Mouse (Mus musculus): ENCODE measurements around the gene Ttll1.
A peak's percentile ranks its signal among the peaks of the same experiment; 100 is the strongest.

The Ttll1 gene

DNA sequence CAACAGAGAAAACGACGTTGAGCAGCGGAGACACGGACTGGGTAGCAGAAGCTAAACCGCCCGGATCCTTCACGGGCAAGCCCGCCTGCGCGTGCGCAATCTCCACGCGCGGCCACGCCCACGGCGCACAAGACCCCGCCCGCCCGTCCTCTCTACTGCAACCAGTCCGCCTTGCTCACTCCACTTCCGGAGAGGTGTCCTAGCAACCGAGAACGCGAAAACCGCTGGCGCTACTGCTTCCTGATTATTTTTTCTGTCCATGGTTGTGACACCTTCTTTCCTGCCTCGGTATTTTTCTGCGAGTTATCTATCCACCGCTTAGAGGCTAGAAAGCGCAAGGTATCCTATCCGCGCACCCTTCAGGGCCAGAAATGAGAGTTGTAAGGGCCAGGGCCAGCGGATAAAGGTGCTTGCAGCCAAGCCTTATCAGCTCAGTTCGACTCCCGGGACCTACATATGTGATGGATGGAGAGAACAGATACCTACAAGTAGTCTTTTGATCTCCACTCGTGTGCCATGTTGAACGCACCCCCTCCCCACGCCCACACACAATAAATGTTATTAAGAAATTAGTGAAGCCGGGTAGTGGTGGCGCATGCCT is at the start of gene Ttll1:
Gene Ttll1, minus strand, starts transcription at position 89 of the 601 bp plus-strand sequence.
- peak; percentile 97 for DNase-seq (ENCODE audit: low read depth)

- peak; percentile 93 for DNase-seq (ENCODE audit: low read depth)
These were observed 44.7 kb upstream of the Ttll1 start for GRCm38 (mm10) chr15:83555161-83555974.

- DNase-seq (ENCODE audit: low read depth) = peak; percentile 39
These were observed 43.1 kb upstream of the Ttll1 start for GRCm38 (mm10) chr15:83553831-83554230.

DNA sequence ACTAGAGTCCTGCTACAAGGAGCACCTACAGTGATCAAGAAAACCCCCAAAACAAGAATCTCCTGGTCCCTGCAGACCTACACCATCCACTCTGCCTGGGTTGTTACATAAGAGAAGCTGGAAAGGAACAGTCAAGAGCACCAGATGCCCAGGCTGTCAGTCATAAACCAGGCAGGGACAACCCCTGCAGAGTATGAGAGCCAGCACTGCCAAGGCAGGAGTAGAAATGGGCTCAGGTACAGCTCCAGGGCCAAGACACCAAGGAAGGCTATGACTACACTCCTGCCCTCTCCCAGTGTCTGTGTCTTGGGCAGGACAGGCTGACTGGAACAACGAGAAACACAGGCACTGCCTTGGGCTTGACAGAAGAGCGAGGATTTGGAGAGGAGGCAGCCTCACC is 39.4 kb upstream of the Ttll1 start:
- no peak for DNase-seq (ENCODE audit: low read depth)

- no peak for DNase-seq (ENCODE audit: low read depth)
These were observed 36.5 kb upstream of the Ttll1 start for GRCm38 (mm10) chr15:83547144-83547543.

GRCm38 (mm10) chr15:83546029-83546428 is 35.3 kb upstream of the Ttll1 start:
- DNase-seq (ENCODE audit: low read depth) = no peak

DNA sequence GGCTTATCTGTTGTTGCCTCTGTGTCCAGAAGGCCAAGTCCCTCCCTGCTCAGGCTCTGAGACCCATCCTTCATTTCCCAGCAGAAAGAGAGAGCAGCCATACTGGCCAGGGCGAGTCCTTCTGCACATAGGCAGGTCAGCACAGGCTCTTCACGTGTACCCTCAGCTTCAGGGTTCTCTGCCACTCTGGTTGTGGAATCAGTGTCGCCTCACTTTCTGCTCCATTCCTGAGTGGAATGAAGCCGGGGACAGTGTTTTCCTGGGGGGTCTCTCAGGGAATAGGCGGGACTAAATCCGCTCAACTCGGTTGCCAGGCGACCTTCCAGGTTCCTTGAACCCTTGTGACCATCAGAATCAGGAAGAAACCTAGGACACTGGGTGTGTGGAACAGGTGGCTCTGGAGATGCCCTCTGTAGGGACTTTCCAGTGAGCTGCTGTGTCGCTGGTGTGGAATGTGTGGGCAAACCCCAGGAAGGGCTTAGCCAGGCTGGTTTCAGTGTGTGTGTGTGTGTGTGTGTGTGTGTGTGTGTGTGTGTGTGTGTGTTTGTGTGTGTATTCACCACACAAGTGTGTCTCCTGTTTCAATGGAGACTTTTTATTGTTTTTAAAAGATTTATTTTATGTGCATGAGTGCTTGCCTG is 31.1 kb upstream of the Ttll1 start:
- peak; percentile 64 for DNase-seq (ENCODE audit: low read depth)

- no peak for DNase-seq (ENCODE audit: low read depth)
These were observed 29.2 kb upstream of the Ttll1 start for GRCm38 (mm10) chr15:83539905-83540304.

- no peak for DNase-seq (ENCODE audit: low read depth)
These were observed 28.2 kb upstream of the Ttll1 start for GRCm38 (mm10) chr15:83538855-83539254.

DNA sequence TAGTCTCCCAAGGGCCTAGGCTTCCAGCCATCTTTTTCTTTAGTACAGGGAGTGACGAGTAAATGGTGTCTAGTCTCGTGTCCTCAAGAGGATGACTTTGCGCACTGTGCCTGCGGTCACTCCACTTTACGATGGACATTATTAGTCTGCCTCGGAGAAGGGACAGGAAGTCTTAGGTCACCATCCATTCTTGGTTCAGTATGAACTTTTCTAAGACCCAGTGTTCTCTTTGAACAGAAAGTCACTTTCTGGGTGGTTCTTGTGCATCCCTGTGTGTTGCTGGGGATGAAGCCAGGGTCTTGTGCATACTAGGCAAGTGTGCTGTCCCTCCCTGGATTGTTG is 25.2 kb upstream of the Ttll1 start:
- DNase-seq (ENCODE audit: low read depth) = no peak

- DNase-seq (ENCODE audit: low read depth) = no peak
These were observed 24.5 kb upstream of the Ttll1 start for GRCm38 (mm10) chr15:83534960-83535889.

DNA sequence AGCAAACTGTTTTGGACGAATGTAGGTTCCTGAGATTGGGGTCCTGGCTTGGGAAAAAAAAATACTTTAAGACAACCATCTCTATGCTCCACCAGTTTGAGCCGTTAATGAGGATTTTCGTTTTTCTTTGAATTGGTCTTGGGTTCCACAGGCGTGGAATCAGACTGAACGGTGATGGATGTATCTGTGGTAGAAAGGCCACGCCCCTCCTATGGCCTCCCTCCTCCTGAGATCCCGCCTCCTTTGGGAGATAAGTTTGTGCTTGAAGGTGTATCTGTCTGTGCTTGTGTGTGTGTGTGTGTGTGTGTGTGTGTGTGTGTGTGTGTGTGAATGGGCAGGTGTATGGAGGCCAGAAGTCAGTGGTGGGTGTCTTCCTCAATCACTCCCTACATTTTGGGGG is 21.9 kb upstream of the Ttll1 start:
- DNase-seq (ENCODE audit: low read depth) = no peak

- no peak for DNase-seq (ENCODE audit: low read depth)
These were observed 21.3 kb upstream of the Ttll1 start for GRCm38 (mm10) chr15:83531961-83532469.

GRCm38 (mm10) chr15:83530688-83531087 is 20.0 kb upstream of the Ttll1 start:
- no peak for DNase-seq (ENCODE audit: low read depth)

DNA sequence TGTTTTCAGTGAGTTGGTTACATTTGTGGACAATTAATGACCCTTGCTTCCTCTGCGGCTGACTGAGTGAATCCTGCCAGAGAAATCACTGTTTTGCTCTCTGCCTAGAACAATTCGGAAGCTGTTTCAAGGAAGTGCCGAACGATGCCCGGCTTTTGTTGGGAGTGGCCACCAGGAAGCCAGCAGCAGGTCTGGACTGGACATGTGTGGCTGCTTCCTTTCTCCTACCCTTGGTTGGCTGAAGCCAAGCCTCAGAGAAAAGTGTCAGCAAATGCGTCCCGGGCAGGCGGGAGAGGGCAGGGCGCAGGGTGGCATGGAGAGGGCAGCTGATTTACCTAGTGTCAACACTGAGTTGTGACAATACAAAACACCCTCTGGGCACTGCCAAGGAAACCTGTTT is 19.5 kb upstream of the Ttll1 start:
- DNase-seq (ENCODE audit: low read depth) = no peak

DNA sequence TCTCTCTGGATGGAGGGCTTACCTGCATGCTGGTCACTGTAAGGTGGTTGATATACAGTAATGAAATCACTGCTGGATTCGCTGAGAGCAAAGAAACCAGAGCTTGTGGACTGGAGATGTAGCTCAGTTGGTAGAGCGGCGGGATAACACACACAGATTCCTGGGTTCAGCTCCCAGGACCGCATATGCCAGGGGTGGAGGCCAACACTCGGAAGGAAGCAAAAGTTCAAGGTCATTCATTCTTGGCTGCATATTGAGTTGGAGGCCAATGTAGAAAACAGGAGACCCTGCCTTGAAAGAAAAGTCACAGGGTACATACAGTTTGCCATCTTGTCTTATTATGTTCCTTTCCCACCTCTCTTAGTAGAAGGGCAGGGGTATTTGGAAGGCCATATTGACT is 19.1 kb upstream of the Ttll1 start:
- DNase-seq (ENCODE audit: low read depth) = no peak

DNA sequence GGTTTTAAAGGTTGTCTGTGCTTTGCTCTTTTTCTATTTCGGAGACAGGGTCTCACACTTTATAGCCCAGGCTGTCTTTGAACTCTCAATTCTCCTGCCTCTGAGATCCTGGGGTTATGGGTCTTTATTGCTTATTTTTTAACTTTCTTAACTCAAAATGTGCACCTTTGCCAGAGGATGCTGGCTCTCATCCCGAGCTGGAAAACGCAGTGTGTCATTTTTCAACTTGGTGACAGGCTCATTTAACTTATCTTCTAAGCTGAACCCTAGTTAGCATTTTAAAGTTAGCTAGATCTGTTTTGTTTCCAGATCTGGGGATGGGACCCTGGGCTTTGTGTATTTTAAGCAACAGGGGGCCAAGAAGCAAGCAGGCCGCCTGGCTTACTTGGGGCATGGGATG is 18.2 kb upstream of the Ttll1 start:
- DNase-seq (ENCODE audit: low read depth) = no peak

- no peak for DNase-seq (ENCODE audit: low read depth)
These were observed 17.1 kb upstream of the Ttll1 start for GRCm38 (mm10) chr15:83527747-83528146.

DNA sequence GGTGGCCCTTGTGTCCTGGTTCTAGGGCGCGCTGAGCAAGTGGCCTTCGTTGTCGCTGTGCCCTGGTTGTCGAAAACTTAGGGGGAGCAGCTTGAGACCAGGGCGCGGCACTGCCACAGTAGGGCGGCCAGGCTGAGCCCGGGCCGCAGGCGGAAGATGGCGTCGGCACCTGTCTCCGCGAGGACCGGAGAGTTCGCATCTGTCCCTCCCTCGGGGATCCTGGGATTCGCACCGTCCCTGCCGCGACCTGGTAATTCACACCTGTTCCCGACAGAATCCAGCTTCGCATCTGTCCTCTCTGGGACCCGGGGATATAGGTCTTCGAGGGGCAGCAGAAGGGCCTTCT is 16.4 kb upstream of the Ttll1 start:
- no peak for DNase-seq (ENCODE audit: low read depth)

GRCm38 (mm10) chr15:83526424-83527091 is 15.9 kb upstream of the Ttll1 start, which contains the start of gene Bik:
Bik (plus strand) TSS chr15:83526862.
- DNase-seq (ENCODE audit: low read depth) = no peak

DNA sequence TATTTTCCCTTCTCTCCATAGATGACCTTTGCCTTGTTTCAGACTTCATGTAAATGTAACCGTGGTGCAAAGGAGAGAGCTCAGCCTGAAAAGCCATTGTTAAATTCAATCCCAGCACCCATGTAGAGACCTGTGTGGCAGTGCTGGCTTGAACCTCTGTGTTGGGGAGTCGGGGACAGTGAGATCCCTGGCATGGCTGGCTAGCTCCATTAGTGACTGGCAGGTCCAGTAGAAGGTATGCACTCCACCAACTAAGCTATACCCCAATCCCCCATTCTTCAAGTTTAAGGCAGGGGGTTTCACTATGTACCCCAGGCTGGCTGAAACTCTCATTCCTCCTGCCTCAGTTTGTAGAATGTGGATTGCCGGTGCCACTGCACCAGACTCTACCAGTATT is 13.6 kb upstream of the Ttll1 start:
- no peak for DNase-seq (ENCODE audit: low read depth)

Data from NIH3T3 (cell line).